Mouse (Mus musculus) left cerebral cortex, postnatal 36 days (tissue): ENCODE measurements at regions not wholly inside any gene's neighbourhood (a gene's known extent, or its start where the extent isn't known, plus 50 kb on each side); places are given as distances from the start of the nearest gene placed in this dataset.

Source experiments
- DNase-seq, 2 experiments: peaks; one replicate each; pipeline ENCODE4 v3.0.0; 2021 to 2022; ENCODE audit warnings: low spot score in 2 of 2, mixed read lengths in 1 of 2
- intact Hi-C: fragments of 180-260 bp; cut with DNase I; formaldehyde crosslinking; loops from one replicate; pipeline ENCODE4 v1.15.1; 2025

GRCm38 (mm10) chr2:110426881-110427280, 63.9 kb upstream of the Fibin start:
- DNase-seq: no peak
- intact Hi-C loops: no loop called here

DNA sequence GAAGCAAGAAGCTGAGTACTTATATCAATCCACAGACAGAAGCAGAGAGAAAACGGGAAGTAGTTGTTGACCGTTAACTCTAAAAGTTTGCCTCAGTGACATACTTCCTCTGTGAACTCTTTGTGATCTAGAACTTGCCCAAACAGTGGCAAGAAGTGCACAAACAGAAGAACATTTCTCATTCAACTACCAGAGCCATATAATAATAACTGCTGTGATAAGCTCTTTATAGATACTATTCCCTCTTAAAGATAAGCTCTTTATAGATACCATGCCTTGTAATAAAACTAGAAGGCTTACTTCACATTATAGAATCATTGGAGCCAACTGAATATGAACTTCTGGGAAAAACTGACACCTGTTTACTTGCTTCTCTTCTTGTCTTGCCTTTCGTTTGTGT, 89.7 kb upstream of the Fibin start:
- intact Hi-C loops: no loop called here
- DNase-seq: no peak

DNA sequence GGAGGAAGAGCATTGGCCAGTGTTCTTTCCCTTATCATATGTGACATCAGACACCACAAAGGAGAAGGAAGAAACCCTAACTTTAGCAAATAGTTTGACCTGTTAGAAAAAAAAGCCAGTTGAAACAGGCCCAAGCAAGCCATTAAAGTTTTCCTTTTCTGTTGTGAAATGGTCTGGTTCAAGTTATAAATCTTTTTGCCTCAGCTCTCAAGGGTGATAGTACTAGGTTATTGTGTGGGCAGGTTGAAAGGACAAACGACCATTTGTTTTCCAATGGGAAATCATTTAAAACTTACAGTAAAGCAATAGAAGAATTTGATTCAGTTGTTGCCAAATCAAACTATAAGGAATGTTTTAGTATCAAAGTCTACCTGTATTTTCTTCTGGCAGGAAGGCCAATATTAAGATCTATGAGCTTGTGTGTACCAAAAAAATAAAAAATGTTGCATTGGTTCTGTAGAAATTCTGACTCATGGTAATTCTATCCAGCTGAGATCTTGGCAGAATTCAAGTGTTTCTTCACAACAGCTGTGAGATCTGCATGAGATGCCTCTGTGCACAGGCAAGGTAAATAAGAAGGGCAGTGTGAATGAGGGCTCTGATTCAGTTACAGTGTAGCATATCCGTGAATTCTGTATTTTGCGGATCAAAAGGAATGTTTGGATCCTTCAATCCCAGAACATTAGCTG, 109.5 kb upstream of the Fibin start:
- no peak for DNase-seq
- intact Hi-C loops: no loop called here

DNA sequence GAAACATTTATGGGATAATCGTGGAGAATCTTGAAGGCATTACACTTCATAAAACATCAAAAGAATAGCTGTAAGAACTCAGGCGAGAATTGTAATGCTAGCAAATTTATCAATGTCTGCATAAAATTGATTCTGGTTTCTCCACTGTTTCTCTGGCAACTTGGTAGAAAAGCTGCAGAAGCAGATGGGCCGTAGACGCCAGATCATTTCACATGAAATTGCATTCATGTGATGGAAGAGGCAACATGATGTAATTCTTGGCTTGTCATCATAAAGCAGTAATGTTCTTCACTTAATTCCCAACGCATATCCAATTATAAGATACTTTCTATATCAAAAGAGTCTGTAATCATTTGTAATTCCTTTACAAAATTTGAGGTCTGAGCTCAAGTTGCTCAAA, 113.6 kb upstream of the Fibin start:
- no peak for DNase-seq
- intact Hi-C loops: no loop called here

GRCm38 (mm10) chr2:110481327-110481726, 115.8 kb upstream of the Slc5a12 start:
- intact Hi-C loops: no loop called here
- DNase-seq: no peak

GRCm38 (mm10) chr2:110486201-110486600, 110.9 kb upstream of the Slc5a12 start:
- DNase-seq: no peak
- intact Hi-C loops: no loop called here

GRCm38 (mm10) chr2:110486724-110487123, 110.4 kb upstream of the Slc5a12 start:
- DNase-seq: peak in 1 of 2 experiments; percentile 7
- intact Hi-C loops: no loop called here

GRCm38 (mm10) chr2:110487950-110488349, 109.1 kb upstream of the Slc5a12 start:
- no peak for DNase-seq
- intact Hi-C loops: no loop called here

- intact Hi-C loops: no loop called here
Measured at GRCm38 (mm10) chr2:110501786-110502185, 95.3 kb upstream of the Slc5a12 start.

DNA sequence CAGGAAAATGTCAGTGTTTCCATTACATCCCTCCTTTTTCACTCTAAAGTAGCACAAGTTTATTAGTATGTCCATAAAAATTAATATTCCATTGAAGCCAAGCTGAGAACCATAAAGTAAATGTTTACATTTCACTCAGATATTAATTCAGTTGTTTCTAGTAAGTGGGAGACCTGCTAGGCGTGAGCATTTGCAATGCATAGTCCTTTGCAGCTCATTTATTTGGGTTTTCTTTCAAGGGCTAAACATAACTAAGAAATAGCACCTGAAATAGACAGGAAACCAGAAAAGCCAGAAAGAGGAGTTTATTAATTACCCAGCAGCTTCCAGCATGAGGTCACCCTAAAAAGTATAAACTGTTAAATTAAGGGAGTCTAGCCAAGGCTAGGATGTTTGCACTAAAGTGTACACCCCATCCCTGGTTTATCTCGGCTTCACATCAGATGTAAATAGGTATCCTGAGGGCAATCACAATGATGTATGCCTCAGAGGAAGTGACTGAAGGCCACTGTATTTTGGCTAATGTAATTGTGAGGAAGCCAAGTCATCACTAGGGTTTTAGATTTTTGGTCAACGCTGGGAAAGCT, 88.8 kb upstream of the Slc5a12 start:
- no peak for DNase-seq
- intact Hi-C loops: no loop called here

More at GRCm38 (mm10) chr2:110501786-110502185, 95.3 kb upstream of the Slc5a12 start:
- no peak for DNase-seq

- intact Hi-C loops: no loop called here
- no peak for DNase-seq
Measured at GRCm38 (mm10) chr2:110523173-110523803, 73.8 kb upstream of the Slc5a12 start.

GRCm38 (mm10) chr2:110528191-110528590, 68.9 kb upstream of the Slc5a12 start:
- intact Hi-C loops: no loop called here

GRCm38 (mm10) chr2:110540140-110540539, 57.0 kb upstream of the Slc5a12 start:
- intact Hi-C loops: no loop called here
- no peak for DNase-seq

More at GRCm38 (mm10) chr2:110528191-110528590, 68.9 kb upstream of the Slc5a12 start:
- no peak for DNase-seq

GRCm38 (mm10) chr2:110540570-110541357, 56.3 kb upstream of the Slc5a12 start:
- no peak for DNase-seq
- intact Hi-C loops: no loop called here

GRCm38 (mm10) chr2:110541358-110541737, 55.8 kb upstream of the Slc5a12 start:
- no peak for DNase-seq
- intact Hi-C loops: no loop called here
